Mouse (Mus musculus) neutrophil, adult 65 days (primary cell): ENCODE measurements around the gene Hltf. TPM values are rescaled to one million over a fixed set of nuclear protein-coding genes. Genes with fewer than 3 reads are reported as not detected.

Source experiments
- total RNA-seq: library from RNA; stranded (reverse); gene quantifications from 2 replicates; pipeline ENCODE4 v1.2.4, GENCODE M21; 2023

Hltf gene
- total RNA-seq = 29.0 and 29.3 TPM in 2 replicates

DNA sequence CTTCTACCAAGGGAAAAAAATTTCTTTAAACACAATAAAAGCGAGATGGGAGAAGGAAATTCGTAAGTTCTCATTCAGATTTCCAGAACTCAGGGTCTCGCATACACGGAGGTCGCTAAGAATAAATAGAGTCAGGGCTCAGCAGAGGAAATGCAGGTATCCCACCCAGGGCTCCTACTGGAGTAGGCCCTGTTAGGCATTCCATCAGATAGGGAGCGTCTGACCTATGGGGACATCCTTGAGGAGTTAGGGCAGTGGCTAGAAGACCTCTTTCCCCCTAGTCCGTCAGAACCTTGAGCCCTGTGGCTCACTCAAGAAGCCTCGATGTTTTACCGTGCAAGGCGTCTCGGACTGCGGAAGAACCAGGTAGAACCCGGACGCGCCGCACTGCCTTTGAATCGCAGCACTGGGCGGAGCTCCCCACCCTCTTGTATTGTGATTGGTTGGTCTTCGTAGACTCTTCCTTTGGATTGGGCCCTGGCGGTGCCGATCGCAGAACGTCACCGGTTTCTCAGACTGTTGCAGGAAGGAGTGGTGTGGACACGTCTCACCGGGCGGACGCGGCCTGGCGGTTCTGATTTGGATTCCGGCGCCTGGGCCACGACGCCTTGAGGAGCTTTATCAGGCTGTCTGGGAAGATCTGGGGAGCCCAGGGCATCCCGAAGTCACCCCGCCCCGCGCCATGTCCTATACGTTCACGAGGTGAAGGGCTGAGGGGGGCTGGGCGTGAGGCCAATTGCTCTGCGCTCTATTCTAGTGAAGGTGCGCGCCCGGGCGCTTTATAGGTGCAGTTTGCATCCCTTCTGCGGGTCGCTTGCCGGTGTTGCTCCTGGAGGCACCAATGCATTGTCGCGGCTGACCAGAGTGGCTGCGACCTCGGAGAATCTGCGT, at the start of gene Hltf:
Hltf (plus strand) TSS at position 506 of the 891 bp plus-strand sequence.

DNA sequence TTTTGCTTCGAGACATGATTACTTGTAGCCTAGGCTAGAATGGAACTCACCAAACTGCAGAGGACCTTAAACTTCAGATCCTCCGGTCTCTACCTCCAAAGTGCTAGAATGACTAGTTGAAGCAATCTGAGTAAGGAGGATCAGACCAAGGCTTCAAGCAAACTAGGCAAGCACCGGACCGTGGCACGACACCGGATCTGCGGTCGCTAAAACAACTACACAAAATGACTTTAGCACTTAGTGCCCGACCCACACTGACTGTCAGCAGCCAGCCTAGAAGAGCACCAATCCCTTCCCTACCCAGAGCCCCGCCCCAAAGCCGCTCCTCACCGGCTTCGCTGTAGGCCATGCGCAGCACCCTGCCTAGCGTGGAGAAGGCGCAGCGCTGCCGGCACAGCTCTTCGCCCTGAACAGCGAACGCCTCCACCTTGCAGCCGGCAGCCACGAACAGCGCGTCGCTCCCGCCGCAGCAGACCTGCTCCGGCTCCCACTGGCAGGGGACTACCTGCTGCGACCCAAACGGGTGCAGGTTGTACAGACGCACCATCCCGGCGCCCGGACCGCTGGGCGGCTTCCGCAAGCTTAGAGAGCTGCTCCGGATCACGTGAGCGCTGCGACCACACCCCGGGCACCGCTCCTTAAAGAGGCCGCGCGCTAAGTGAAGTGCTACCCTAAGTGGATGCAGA, 22.7 kb upstream of the Hltf start, which contains the start of gene Hps3:
Hps3 (minus strand) TSS at position 597 of the 686 bp plus-strand sequence.

DNA sequence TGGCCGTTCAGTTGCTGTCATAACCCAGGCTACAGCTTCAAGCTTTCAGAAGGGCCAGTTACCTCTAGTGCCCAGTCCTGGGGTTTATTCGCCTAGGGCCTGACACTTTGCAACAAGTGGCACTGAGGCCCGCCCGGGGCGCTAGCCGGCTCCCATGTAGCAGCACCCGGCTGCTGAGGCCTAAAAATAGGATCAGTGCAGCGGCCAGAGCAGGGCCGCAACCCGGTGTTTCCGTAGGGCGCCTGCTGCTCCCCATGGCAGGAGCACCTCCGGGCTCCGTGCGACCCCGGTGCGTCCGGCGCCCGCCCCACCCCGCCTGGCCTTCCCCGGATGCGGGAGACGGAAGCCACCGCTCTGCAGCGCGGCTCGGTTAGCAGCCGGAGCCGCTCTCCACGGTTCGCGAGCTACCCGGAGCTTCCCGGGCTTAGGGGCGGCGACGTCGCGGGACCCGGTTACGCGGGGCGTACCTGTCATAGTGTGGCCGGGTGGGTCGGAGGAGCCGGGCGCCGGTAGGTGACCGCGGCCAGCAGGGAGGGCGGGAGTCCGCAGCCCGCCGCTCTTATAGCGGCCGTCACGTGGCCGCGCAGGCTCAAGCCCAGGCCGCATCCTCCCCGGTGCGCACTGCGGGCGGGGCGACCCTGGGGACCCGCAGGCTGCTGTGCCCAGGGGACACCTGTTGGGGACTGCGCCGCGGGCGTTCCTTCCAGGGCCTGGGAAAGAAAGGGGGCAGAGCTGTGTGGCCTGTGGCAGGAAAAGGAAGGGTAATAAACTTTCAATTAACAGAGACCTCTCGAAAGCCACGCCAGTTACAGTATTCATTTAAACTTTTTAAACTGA, 97.1 kb downstream of the Hltf start, which contains the start of gene Gyg:
Gyg (minus strand) TSS at position 787 of the 837 bp plus-strand sequence.

Other genes starting within 250 kb of the Hltf start
- not detected in 2 replicates for gene Cp, start 100.8 kb upstream of the Hltf start, total RNA-seq
- gene Hps3, start 22.5 kb upstream of the Hltf start, total RNA-seq = 53.8 and 67.9 TPM in 2 replicates
- gene Gyg, start 97.5 kb downstream of the Hltf start, total RNA-seq = 141 and 149 TPM in 2 replicates
- gene Cpa3, start 184.4 kb downstream of the Hltf start, total RNA-seq = 4.6 and 5.7 TPM in 2 replicates
- gene Cpb1, start 217.9 kb downstream of the Hltf start, total RNA-seq = not detected in 2 replicates